Mouse (Mus musculus): Measurements from ENCODE around the gene Pdhb. TPM values are rescaled to one million over a fixed set of nuclear protein-coding genes. Genes with fewer than 3 reads are reported as not detected.

The Pdhb gene
- polyA plus RNA-seq, 1 experiment from 2014 or later, result 232 TPM

DNA sequence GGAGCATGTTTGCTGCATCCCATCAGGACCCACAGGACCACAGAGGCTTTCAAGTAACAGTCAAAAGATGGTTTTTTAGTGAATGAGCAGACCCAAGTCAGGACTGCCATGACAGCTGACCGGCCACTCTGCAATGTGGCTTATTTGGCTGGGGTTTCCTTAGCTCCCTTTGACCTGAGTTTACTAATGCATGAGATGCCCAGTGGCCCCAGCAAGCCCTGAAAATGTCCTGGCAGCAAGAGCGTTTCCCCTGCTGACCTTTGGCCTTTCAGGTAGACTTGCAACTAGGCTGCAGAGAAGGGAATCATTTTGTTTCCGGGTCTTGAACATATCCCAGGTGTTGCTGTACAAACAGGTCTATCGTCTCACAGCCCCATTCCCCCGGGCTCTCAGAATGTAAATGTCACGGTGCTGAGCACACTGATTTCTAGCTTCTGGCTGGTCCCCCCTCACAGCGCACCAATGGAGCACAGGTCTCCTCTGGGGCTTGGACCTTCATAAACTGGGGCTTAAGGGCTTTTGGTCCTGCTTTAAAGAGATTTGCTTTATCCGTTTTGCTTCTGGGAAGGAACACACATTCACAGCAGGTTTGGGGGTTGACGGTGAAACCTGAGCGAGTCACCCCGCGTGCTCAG, 18.6 kb upstream of the Pdhb start:
- no peak for DNase-seq (ENCODE audit: low spot score)

DNA sequence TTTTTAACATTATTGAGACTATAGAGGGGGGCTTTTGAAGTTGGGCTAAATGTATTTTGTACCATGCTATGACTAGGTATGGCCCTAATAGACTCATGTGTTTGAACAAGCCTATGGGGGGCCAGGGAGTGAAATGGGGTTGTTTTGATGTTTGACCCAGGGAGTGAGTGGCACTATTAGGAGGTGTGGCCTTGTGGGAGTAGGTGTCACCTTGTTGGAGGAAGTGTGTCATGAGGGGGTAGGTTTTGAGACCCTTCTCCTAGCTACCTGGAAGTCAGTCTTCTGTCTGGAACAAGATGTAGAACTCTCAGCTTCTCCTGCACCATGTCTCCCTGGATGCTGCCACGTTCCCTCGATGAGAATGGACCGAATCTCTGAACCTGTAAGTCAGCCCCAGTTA, 17.7 kb upstream of the Pdhb start:
- no peak for DNase-seq (ENCODE audit: low spot score)

DNA sequence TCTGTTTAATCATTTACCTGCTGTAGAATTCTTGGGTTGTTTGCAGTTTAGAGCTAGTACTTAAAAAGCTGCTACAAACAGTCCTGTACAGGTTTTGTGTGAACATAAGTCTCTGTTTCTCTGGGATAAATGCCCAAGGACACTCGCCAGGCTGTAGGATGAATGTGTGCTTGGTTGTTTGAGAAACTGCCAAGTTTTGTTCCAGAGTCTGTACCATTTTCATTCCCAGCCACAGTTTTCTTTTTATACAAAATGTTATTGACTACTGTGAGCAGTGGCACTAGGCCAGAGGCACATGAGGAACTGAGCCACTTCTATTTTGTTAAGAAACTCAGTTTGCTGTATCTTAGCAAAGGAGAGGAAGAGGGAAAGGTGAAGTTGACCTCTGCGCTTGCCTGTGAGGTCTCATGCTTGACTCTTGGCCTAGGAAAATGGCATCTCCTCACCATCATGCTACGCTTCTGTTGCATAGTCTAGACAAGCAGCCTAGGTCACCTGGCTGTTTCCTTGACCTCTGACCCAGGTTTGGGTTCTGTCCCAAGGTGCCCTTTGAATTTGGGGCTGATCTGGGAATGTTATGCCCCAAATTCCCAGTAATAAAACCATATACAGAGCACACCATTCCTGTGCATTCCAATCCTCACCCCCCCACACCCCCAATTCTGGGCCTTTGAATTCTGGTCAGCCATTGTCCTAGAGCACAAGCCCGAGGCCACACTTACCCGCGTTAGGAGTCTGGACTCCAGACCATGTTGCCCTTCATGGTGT, 13.6 kb upstream of the Pdhb start:
- no peak for DNase-seq (ENCODE audit: low spot score)

DNA sequence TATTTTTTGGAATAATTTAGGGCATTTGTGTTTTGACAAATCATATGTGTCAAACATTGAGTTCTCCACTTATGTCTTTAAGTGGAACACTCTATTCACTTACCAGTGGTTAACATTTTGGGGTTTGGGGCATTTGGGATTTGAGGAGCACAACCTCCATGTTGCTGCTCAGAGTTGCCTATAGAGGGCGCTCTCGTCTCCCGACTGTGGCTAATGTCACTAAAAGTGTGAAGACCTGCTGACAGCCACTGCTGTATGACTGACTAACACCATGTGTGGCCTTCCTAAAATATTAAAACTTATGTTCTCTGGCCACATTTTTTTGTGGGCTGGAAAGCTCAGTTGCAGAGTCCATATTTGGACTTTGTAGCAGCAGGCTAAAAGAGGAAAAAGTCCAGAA, 10.5 kb upstream of the Pdhb start:
- no peak for DNase-seq (ENCODE audit: low spot score)

DNA sequence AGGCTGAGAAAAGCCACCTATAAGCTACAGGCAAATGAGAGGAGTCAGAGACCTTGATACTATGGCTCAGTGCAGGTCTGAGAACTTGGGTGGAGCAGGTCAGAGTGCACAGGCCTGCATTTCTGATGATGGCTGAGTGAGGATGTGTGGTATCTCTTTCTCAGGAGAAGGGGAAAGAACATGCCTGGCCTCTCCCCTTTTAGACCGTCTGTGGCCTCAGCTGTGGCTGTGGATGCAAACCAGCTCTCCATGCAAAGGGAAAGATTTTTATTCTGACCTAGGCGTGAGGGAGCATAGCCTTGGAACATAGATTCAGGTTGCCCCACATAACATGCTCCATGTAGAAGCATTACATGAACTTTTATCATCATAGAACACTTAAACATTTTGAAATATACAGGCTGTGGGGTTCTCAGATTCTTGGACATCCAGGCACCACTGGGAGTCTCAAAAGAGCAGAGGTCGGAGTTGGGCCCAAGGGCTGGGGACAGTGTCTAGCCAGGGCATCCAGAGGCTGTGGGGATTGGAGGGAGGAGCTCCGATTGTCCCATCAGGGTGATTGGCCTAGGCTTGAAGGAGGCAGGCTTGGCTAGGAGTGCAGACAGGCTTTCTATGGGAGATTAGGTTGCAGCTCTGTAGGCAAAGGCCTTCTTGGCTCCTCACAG, 7.7 kb upstream of the Pdhb start:
- DNase-seq (ENCODE audit: low spot score), result no peak

DNA sequence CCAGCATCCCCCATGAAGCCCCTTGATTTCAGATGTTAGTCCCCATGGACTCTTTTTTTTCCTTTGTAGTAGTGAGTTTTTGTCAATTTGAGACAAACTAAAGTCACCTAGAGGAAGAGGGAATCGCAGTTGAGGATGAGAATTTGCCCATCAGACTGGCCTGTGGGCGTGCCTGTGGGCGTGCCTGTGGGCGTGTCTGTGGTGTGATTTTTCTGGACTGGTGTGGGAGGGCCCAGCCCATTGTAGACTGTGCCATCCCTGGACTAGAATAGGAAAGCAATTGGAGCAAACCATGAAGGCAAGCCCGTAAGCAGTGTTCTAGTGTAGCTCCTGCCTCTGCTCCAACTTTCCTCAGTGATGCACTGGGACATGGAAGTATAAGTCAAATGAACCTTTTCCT, 3.4 kb upstream of the Pdhb start:
- no peak for DNase-seq (ENCODE audit: low spot score)

DNA sequence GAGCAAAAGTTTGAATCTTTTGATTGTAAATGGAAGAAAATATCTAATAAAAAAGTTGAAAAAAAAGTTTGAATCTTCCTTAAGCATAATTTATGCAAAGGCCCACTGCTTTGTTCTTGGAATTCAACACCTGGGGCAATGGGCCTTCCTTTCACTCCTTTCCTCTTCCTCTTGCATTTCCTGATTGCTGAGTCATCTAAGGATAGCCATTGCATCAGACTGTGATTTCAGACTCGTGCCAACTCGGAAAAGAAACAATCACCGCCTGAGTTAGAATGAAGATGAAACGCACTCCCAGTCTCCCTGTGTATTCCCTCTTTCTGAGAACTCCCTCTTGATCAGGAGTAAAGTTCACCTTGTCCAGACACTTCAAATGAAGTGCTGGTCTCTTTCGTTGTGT, 1.8 kb upstream of the Pdhb start:
- no peak for DNase-seq (ENCODE audit: low spot score)

DNA sequence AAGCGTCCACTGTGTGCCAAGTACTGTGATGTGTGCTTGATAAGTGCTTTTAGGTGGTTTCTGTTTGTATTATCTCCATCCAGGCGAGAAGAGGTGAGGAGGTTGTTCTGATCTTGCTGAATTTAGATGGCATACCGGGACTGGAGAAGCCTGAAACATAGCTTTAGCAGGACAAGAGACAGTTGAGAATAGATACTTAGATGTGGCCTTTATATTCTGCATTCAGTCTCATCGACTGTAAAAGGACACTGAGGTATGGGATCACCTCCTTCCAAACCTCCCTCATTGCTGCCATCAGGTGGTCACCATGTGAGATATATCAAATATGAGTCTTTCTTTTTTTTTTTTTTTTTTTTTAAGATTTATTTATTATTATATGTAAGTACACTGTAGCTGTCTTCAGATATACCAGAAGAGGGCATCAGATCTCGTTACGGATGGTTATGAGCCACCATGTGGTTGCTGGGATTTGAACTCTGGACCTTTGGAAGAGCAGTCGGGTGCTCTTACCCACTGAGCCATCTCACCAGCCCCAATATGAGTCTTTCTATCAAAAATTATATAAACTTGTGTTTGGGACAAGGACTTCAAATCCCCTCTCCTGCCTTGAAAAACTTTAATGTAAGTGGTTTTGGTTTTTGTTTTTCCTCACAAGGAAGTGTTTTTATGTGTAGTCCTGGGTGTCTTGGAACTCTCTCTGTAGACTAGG, 871 bp upstream of the Pdhb start:
- peak; percentile 49 for DNase-seq (ENCODE audit: low spot score)

DNA sequence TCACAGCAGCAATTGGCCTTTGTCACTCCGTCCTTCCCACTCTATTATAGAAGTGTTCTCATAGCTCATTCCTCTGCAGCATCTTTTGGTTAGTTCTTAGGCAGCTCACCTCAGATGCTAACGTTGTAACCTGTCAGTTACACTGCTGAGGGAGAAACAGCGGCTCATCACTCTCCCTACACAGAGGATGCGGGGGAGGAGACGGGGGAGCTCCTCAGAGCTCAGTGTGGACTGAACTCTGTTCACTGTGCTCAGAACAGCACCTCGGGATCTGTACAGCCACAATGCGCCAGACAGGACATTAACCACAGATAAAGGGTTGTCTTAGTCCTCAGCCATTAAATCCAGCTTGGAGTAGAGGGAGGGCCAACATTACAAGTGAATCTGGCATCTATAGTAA, 8.4 kb downstream of the Pdhb start:
- no peak for DNase-seq (ENCODE audit: low spot score)

DNA sequence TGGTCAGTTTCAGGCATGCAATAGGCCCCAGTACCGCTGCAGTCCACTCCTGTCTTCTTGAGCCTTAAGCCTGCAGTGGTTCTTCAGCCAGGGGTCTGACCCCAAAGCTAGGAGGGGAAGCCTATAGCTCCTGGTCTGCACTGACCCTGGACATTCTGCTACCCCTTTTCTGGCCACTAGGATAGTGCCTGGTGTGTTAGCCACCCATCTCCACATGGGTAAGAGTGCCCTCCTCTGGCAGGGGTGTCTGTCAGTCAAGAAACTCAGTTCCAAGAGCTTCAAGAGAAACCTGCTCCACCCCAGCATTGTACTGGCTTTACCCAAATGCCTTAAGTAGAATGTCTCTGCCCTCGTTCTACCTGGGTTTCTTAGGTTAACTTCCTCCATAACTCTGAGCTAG, 11.0 kb downstream of the Pdhb start:
- no peak for DNase-seq (ENCODE audit: low spot score)

DNA sequence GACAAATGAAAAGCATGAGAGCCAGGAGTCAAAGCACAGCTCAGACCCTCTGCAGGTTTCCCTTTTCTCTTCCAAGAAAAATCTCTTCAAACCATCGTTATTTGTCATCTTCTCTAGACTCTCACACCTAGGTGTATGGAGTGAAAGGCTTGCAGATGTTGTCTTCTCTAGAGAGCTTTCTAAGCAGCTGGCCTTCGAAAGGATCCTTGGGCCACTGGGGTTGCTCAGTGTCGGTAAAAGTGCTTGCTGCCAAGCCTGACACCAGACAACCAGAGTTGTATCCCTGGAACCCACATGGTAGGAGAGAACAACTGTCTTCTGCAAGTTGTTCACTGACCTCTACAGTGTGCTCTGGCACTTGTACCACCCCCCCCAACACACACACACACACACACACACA, 13.7 kb downstream of the Pdhb start:
- DNase-seq (ENCODE audit: low spot score), result no peak

DNA sequence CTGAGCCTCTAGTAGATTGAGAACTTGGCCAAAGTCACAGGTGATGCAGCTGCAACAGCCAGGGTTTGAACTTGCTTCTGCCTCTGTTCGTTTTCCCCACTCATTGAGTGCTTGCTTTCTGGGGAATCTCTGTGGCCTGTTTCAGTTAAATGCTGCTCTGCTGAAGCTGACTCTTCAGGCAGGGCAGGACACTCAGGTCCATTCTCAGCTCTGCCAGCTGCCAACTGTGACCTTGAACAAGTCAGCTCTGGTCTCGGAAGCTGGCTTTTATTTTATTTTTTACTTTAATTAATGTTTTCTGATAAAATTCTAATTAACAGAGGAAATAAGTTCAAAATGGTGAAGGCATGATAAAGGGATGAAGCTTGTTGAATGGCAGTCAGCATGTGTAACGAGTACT, 14.1 kb downstream of the Pdhb start:
- DNase-seq (ENCODE audit: low spot score), result no peak

DNA sequence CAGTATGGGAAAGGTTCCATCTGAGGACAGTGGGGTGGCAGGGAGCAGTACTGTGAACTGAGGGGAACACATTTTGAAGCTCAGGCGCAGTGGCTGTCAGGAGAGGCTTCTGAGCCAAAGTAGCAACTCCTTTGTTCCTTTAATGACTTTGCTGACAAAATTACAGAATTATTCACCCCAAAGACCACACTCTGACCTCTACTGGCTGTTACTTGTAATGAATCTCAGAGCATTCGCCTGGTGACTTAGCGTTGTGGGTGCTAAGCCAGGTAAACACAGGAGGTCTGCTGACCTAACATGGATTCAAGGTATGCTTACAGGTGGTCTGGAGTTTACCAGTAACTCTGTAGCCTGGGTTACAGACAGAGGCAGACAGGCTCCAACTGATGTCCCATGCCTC, 15.9 kb downstream of the Pdhb start:
- peak; percentile 28 for DNase-seq (ENCODE audit: low spot score)

DNA sequence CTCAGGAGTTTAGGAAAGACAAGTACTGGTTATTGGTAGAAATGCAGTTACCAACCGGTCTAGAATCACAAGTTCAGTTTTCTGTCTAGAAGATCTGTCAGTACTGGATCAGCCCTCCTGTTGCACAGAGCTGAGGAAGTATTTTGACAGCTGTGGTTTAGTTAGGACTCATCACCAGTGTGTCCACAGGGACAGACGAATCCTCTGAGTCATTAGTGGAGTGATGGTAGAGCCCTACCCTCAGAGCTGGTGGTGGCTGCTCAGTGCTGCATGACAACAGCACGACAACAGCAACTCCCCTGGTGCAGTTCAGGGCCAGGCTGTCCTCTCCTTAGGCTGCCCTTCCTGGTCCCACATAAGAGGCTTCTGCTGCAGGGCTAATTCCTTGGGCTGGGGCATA, 18.8 kb downstream of the Pdhb start:
- DNase-seq (ENCODE audit: low spot score), result no peak

DNA sequence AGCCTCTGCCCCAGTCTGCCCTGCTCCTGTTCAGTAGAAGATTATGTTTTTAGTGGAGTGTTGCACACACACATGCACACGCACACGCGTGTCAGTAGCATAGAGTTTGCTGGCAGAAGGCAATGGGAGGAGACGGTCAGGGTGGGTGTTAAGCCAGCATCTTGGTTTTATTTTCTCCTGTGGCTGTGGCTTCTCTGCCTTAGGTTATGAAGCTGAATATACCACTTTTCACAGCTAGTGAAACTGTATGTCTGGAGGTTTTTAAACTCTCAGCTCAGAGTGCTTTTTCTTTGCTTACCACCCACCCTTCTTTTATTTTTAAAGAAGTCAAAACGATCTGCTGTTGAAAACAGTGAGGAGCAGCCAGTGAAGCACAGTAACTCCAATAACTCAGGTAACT, 21.1 kb downstream of the Pdhb start:
- DNase-seq (ENCODE audit: low spot score), result no peak

DNA sequence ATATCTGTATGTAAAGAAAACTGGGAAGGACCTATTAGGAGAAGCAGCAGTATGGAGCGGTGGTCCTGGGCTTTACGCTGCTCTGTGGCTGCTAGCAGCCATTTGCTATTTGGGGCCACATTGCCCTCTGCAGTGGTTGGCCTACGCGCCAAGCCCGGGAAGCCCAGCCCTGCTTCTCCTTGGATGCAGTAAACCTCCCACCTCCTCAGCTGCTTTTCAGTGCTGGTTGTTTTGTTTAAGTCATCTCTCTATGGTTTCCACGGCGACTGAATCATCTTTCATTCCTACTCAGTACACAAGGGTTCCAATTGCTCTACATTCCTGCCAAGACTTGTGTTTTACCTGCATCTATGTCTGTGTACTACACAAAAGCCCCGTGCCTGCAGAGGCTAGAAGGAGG, 24.0 kb downstream of the Pdhb start:
- DNase-seq (ENCODE audit: low spot score), result no peak

DNA sequence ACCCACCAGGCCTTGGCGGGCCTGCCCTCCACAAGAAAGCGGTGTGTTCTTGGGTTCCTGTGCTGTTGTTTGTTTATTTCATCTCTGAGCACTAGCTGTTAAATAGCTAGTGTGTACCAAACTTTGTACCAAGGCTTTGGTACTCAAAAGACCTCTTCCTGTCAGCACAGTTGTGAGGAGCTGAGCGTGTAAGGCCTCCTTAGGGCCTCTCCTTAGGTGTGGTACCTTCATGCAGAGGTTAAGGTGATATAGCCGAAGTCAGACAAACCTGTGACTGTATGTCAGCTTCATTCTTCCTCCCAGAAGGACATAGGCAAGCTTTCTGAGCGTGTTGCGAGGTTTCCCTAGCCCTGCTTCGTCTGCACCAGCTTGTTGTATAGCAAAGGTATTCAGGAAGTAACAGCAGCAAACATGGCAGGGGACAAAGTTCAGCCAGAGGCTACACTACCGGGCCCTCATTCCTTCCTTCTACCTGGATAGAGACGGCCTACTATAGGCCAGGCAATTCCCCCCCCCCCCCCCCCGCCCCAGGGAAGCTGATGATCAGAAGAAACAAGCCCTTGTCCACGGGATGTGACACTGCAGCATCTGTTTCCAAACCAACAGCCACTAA, 26.1 kb downstream of the Pdhb start:
- no peak for DNase-seq (ENCODE audit: low spot score)

DNA sequence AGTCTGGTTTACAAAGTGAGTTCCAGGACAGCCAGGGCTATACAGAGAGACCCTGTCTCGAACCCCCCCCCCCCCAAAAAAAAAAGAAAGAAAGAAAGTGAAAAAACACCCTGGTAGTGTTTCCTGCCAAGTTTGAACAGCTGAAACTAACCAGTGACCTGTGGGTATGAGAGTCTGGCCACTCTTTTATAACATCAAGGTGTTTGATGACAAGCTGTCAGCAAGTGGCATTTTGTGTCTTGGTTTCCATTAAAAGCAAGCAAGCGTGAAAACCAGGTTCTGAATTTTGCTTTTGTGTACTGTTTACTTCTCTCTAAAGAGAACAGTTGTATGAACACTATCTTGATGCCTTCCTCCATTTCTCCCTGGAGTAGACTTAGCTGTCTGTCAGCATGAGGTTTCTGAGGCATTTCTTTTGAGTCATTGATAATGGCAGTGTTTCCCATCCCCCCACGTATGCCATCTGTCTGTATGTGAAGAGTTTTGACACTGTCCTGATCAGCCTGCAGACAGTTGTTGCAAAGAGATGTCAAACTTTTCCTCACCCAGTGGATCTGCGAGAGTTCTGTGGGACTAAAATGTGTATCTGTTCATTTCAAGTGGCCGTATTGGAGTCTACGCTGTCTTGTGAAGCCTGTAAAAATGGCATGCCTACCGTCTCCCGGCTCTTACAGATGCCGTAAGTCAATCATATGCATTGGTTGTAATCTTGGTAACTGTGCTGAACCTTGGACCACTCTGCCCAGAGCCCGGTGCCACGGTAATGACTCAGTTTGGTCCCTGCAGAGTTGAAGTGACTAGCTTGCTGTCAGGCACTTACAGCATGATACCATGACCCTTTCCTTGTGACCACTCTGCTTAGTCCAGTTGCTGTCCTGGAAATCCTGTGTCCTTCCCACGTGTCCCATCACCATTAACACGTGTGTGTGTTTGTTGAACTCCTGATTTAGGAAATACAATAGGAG, 26.9 kb downstream of the Pdhb start:
- no peak for DNase-seq (ENCODE audit: low spot score)

DNA sequence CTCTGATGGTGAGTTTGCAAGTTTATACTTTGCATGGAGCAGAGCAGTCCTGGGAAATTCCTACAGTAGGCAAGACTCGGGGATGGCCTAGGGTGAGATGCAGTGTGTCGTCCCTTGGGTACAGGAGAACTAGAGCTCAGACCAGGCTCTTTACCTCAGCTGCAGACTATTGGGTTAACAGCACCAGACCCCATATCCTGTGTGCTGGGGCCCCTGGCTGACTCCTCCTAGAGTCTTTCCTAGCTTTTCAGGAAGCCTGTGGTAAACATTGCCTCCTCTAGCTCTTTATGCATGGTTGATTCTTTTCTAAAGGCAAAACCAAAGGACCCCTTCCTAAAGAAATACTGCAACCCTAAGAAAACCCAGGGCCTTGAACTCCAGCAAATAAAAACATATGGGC, 31.7 kb downstream of the Pdhb start:
- DNase-seq (ENCODE audit: low spot score), result no peak

Data from thymus, postnatal 0 days (tissue).